Mouse (Mus musculus): Measurements from ENCODE around the gene Ern1. TPM values are rescaled to one million over a fixed set of nuclear protein-coding genes. Genes with fewer than 3 reads are reported as not detected.
"Not testable (repeated sequence)": the region's sequence is repeated elsewhere in the genome, so short reads cannot be mapped to it uniquely, and the experiment has no call there.

Gene Ern1
- polyA plus RNA-seq, 1 experiment: 11.8 TPM

- 43% methylated on average over 3 of the region's 3 CpGs for WGBS
- DNase-seq (ENCODE audit: low read depth, low spot score): no peak
Measured at GRCm38 (mm10) chr11:106443646-106444045, 44.0 kb downstream of the Ern1 start.

GRCm38 (mm10) chr11:106442564-106442963 is 45.1 kb downstream of the Ern1 start:
- WGBS: 90% methylated on average over 2 of the region's 2 CpGs
- not testable (repeated sequence) for DNase-seq (ENCODE audit: low read depth, low spot score)

GRCm38 (mm10) chr11:106440318-106440717 is 47.3 kb downstream of the Ern1 start:
- 92% methylated on average over 2 of the region's 2 CpGs for WGBS
- DNase-seq (ENCODE audit: low read depth, low spot score): no peak

GRCm38 (mm10) chr11:106439355-106439754 is 48.3 kb downstream of the Ern1 start:
- DNase-seq (ENCODE audit: low read depth, low spot score): no peak
- 80% methylated on average over 3 of the region's 3 CpGs for WGBS

GRCm38 (mm10) chr11:106438524-106439177 is 49.0 kb downstream of the Ern1 start:
- DNase-seq (ENCODE audit: low read depth, low spot score): no peak
- WGBS: 46% methylated on average over 4 of the region's 4 CpGs

- no peak for DNase-seq (ENCODE audit: low read depth, low spot score)
Measured at GRCm38 (mm10) chr11:106437543-106437942, 50.1 kb downstream of the Ern1 start.

GRCm38 (mm10) chr11:106437039-106437438 is 50.6 kb downstream of the Ern1 start:
- DNase-seq (ENCODE audit: low read depth, low spot score): no peak
- WGBS: 81% methylated on average over 5 of the region's 5 CpGs

More at GRCm38 (mm10) chr11:106437543-106437942, 50.1 kb downstream of the Ern1 start:
- 80% methylated on average over 2 of the region's 2 CpGs for WGBS

- DNase-seq (ENCODE audit: low read depth, low spot score): no peak
- 84% methylated on average over 5 of the region's 5 CpGs for WGBS
Measured at GRCm38 (mm10) chr11:106430392-106430791, 57.3 kb downstream of the Ern1 start.

GRCm38 (mm10) chr11:106429689-106430088 is 58.0 kb downstream of the Ern1 start:
- 78% methylated on average over 4 of the region's 4 CpGs for WGBS
- no peak for DNase-seq (ENCODE audit: low read depth, low spot score)

- no peak for DNase-seq (ENCODE audit: low read depth, low spot score)
- WGBS: 87% methylated on average over 2 of the region's 2 CpGs
Measured at GRCm38 (mm10) chr11:106428556-106428955, 59.1 kb downstream of the Ern1 start.

GRCm38 (mm10) chr11:106428106-106428505 is 59.5 kb downstream of the Ern1 start:
- WGBS: 67% methylated on average over 4 of the region's 4 CpGs
- DNase-seq (ENCODE audit: low read depth, low spot score): no peak

GRCm38 (mm10) chr11:106426447-106426846 is 61.2 kb downstream of the Ern1 start:
- WGBS: 95% methylated on average over 4 of the region's 4 CpGs
- DNase-seq (ENCODE audit: low read depth, low spot score): no peak

GRCm38 (mm10) chr11:106425201-106425600 is 62.5 kb downstream of the Ern1 start:
- no peak for DNase-seq (ENCODE audit: low read depth, low spot score)
- 94% methylated on average over 5 of the region's 5 CpGs for WGBS

- WGBS: 73% methylated on average over 9 of the region's 9 CpGs
Measured at GRCm38 (mm10) chr11:106419262-106420102, 68.2 kb downstream of the Ern1 start.

GRCm38 (mm10) chr11:106418622-106419196 is 68.9 kb downstream of the Ern1 start:
- 53% methylated on average over 4 of the region's 4 CpGs for WGBS
- peak; percentile 69 for DNase-seq (ENCODE audit: low read depth, low spot score)

More at GRCm38 (mm10) chr11:106419262-106420102, 68.2 kb downstream of the Ern1 start:
- DNase-seq (ENCODE audit: low read depth, low spot score): no peak

- WGBS: 95% methylated on average over 2 of the region's 2 CpGs
- no peak for DNase-seq (ENCODE audit: low read depth, low spot score)
Measured at GRCm38 (mm10) chr11:106417860-106418259, 69.8 kb downstream of the Ern1 start.

GRCm38 (mm10) chr11:106416331-106416730 is 71.3 kb downstream of the Ern1 start:
- WGBS: 86% methylated on average over 3 of the region's 3 CpGs
- DNase-seq (ENCODE audit: low read depth, low spot score): no peak

GRCm38 (mm10) chr11:106412641-106413360 is 74.9 kb downstream of the Ern1 start:
- no peak for DNase-seq (ENCODE audit: low read depth, low spot score)
- 79% methylated on average over 3 of the region's 3 CpGs for WGBS

- no peak for DNase-seq (ENCODE audit: low read depth, low spot score)
- WGBS: 80% methylated on average over 2 of the region's 2 CpGs
Measured at GRCm38 (mm10) chr11:106411157-106411556, 76.5 kb downstream of the Ern1 start.

GRCm38 (mm10) chr11:106410507-106410906 is 77.1 kb downstream of the Ern1 start:
- no peak for DNase-seq (ENCODE audit: low read depth, low spot score)
- 79% methylated on average over 3 of the region's 3 CpGs for WGBS

Data from large intestine, adult 2 months (tissue).